Mouse (Mus musculus) T-helper 1 cell (primary cell): ENCODE data around the gene Ifitm1.
"Not testable (repeated sequence)": the region's sequence is repeated elsewhere in the genome, so short reads cannot be mapped to it uniquely, and the experiment has no call there.

Experiments
- in situ Hi-C: fragments of 300-600 bp; cut with MboI, MseI; formaldehyde crosslinking; loops from one replicate; pipeline ENCODE4 v1.15.1; 2025; ENCODE audit warnings: high pct_unique_total_duplicates

Ifitm1 gene

GRCm38 (mm10) chr7:140949824-140950530, 17.0 kb upstream of the Ifitm1 start, which contains the start of gene Ifitm5:
Gene Ifitm5, minus strand, starts transcription at chr7:140950291.
- in situ Hi-C loops = no loop called here

DNA sequence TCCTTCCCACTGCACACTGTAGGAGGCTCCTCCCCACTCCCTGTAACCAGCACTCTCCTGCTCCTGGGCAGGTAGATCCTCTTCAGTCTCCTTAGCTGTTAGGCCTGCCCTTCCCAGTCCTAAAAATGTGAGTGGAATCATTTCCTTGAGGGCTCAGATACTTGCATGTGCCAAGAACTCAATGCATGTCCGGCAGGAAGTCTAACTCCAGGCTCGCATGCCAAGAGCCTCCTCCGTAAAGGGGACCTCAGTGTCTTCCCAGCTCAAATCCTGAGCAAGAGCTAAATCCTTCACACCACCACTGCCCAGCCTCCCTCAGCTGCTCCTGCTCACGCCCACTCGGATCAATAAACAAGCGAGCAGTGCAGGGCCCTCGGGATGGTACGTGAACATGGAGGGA, 16.0 kb upstream of the Ifitm1 start:
- in situ Hi-C loops = no loop called here

DNA sequence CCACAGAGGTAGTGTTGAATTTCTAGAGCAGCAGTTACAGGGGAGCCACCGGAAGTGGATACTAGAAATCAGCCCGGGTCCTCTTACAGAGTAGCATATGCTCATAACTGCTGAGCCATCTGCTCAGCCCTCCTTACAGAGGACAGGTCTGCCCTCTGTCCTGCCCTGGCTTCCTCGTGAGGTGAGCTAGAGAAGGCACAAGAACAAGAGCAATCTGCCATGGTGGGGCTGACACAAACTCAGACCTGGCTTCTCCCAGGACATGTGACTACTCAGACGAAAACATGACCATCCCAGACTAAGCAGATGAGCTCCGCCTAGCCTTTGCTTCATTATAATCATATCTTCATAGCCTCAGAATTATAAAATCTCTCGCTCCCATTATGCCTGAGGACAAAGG, 15.3 kb upstream of the Ifitm1 start:
- in situ Hi-C loops = no loop called here

DNA sequence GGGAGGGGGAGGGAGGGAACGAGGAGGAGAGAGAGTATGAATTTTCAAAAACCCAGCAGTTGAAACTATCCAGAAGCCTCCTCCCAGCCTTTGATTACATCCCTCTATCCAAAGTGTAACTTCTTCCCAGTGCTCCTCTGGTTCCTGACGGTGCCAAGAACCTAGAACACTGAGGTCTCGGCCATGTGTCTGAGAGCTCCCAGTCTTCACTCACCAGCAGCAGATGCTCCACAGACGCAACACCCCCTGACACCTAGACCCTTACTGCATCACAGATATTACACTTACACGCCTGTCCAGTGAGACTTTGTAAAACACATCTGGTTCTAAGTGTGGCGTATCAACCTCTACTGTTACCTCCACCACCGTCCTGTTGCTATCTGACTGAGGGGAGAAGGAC, 14.6 kb upstream of the Ifitm1 start:
- in situ Hi-C loops = no loop called here

DNA sequence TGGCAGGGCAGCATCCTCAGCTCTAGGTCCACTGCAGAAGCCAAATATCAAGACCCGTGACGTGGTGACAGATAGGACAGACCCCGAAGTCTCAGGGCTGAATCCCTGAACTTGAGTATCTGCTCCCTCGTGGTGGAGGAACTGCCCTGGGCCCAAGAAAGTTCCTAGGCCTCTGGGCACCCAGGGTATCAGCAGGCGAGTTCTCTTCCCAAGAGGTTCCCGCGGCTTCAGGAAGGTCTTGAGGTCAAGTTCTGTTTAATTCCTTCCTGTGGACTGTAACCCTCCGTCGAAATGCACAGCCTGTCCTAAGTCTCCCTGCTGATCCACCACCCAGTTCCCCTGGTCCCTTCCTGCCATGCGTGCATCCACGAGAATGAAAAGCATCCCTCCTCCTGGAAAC, 13.9 kb upstream of the Ifitm1 start:
- in situ Hi-C loops = no loop called here

- in situ Hi-C loops = no loop called here
Measured at GRCm38 (mm10) chr7:140953800-140954732, 13.0 kb upstream of the Ifitm1 start.

- in situ Hi-C loops = loop anchor here (5.0 kb wide), 1 partner anchor 93 kb away; no protein-coding TSS in a partner anchor
Measured at GRCm38 (mm10) chr7:140954733-140955071, 12.3 kb upstream of the Ifitm1 start.

DNA sequence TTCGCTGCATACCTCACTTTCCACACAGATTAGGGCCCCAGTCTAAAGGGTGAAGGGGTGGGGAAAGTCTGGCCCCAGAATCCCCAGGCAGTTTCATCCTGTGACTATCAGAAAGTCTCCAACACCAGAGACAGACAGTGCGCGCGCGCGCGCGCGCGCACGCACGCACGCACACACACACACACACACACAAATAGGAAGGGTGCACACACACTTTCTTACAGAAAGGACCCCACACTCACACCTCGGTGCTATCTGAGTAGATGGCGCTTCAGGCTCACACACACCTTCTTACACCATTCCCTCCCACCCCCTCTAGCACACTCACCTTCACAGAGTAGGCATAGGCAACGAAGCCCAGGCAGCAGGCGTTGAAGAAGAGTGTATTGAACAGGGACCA, 11.7 kb upstream of the Ifitm1 start:
- in situ Hi-C loops = loop anchor here (5.0 kb wide), 1 partner anchor 92 kb away; no protein-coding TSS in a partner anchor

GRCm38 (mm10) chr7:140955758-140956555, 11.1 kb upstream of the Ifitm1 start, which contains the start of the genes Gm45717 and Ifitm2:
Gene Gm45717, minus strand, starts transcription at chr7:140955937.
Gene Ifitm2, minus strand, starts transcription at chr7:140955987.
- in situ Hi-C loops = loop anchor here (5.0 kb wide), 1 partner anchor 91 kb away; no protein-coding TSS in a partner anchor

DNA sequence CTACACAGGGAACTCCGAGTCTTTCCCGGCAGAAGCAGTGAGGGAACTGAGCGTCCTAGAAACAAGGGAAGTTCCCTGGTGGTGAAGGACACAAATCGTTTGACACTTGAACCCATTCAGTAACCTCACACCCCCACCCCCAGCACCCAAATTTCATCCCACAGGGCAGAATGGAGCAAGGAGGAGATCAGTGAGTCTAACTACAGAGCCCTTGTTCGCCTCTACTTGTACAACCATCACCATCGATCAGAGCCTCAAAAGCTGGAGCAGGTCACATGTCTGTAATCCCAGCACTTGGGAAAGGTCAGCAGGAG, 10.5 kb upstream of the Ifitm1 start:
- in situ Hi-C loops = loop anchor here (5.0 kb wide), 1 partner anchor 91 kb away; no protein-coding TSS in a partner anchor

GRCm38 (mm10) chr7:140959181-140959901, 7.7 kb upstream of the Ifitm1 start:
- in situ Hi-C loops = loop anchor here (5.0 kb wide), 1 partner anchor 88 kb away; no protein-coding TSS in a partner anchor

DNA sequence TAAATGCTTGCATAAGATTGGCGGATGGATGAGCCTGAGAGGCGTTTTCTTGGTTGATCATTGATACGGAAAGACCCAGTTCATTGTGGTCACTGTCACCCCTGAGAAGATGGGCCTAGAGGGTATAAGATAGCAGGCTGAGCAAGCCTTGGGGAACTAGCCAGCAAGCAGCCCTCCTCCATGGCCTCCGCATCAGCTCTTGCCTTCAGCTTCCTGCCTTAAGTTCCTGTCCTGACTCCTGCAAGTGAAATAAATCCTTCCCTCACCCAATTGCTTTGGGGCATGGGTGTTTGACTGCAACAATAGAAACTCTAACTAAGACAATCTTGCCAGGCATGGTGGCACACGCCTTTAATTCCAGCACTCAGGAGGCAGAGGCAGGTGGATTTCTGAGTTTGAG, 7.0 kb upstream of the Ifitm1 start:
- in situ Hi-C loops = no loop called here

- in situ Hi-C loops = no loop called here
Measured at GRCm38 (mm10) chr7:140961416-140961815, 5.6 kb upstream of the Ifitm1 start.

GRCm38 (mm10) chr7:140962733-140963132, 4.3 kb upstream of the Ifitm1 start:
- in situ Hi-C loops = no loop called here

DNA sequence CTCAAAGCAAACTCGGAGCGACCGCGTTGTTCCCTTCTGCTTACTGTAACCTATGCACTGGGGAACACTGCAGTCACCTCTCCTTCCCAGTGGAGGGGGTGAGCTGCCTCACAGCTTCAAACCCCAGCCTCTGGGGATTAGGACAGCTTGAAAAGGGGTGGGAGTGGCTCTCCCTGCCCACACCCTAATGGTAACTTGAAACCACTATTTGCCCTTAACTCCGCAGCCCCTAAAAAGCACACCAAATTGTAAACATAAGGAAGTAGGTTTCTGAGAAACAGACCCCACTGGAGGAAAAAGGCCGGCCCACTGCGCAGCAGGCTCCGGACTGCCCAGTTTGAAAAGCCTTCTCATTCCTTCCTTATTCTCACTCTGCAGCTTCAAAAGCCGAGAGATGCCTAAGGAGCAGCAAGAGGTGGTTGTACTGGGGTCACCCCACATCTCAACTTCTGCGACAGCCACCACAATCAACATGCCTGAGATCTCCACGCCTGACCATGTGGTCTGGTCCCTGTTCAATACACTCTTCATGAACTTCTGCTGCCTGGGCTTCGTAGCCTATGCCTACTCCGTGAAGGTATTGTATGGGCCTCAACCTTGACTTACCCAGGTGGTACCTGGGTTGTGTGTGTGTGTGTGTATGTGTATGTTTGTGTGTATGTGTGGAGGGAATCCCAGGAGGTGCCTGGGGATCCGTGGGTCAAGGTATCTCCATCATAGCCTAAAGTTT, 1.0 kb downstream of the Ifitm1 start:
- in situ Hi-C loops = no loop called here

GRCm38 (mm10) chr7:140968710-140969109, 1.7 kb downstream of the Ifitm1 start:
- in situ Hi-C loops = not testable (repeated sequence)

DNA sequence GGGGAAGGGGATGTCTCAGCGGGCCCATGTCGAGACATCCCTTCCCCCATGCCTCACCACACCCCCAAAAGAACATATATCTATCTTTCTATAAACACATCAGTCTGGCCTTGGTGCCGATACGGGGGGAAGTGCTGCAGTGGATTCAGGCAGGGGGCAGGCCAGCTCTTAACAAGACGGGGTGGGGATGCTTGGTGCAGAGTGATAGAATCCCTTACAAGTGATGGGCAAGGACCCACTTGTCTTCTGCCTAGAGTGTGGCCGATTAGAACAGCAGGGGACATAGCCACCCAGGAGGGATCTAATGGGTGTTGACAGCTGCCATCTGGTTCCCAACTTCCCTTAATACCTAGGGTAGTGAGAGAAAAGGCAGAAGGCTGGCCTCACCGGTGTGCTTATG, 3.9 kb downstream of the Ifitm1 start:
- in situ Hi-C loops = no loop called here

DNA sequence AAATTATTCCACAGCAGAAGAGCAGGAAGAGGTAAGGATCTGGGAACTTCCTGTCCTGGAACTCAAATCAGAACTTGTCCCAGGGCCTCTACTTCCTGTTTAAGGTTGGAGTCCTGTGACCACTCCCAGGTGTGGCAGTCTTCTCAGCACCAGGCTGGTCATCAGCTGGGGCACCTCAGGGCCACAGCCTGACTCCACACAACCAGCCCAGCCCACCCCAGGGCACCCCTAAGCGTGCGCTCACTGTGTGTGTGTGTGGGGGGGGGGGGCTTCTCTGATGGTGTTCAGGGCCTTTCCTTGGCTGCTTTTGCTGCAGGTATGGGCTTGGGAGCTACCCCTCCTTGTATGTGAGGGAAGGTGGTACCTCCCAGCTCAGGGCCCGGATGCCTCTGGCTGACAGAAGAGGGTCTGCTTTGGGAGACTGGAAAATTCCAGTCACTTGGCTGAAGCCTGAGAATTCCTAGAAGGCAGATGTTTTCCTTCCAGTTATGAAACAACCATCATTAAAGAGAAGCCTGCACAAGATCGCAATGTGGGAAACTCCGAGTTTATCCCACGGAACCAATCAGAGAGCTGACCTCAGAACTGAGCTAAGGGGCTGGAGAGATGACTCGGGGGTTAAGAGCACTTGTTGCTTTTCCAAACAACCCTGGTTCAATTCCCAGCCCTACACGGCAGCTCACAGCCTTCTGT, 4.6 kb downstream of the Ifitm1 start:
- in situ Hi-C loops = no loop called here

DNA sequence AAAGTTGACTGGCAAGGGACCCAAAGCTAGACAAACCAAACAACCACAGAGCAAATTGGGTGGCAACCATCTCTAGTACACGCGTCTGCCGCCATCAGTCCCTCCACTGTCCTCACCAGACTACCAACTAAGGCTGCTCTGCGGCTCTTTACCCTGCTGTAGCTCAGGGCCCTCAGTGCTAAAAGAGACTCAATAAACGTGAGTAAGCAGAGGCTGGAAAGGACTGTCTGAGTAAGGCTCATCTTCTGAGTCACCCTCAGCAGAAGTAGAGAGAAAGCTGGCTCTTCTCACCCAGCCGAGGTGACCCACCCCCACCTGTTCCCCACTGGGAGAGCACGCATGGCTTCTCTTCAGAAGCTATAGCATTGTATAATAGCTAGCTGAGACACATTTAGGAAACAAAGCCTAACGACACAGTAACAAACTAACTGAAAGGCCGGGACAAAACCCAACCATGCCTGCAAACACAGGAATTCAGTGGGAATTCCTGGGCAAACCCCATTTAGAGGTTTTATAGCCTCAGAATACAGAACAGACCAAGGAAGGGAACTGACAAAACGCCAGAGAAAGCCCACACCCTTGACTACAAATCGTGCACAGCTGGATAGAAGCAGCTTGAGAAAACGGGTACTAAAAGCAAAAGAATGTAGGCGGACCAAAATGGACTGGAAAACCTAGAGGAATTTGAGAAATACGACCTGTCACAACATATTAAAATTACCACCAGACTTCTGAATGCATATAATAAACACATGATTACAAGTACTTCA, 6.6 kb downstream of the Ifitm1 start:
- in situ Hi-C loops = no loop called here
